9 mouse cellular contexts compared by ENCODE assay signal in the genomic region with DNA sequence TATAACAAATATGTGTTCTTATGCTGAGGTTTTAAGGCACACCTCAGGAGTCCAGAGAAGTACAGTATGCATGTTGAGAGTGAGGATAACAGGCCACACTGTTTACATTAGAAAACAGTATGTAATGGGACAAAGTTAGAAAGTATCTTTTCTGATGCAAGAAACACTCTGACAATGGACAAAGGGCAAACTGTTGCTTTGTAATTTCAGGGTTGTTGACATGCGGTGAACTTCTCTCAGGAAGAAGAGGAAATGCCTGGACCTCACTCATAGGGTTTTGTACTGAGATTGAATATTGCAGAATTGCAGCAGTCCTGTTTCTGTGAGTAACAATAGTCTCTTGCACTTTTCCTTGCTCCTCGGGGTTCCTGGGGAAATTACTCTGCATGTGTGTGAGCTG. TPM values are rescaled to one million over a fixed set of nuclear protein-coding genes. Genes with fewer than 3 reads are reported as not detected.
A peak's percentile ranks its signal among the peaks of the same experiment; 100 is the strongest.
DNase-seq lines count a peak whose midpoint lies in the region; ATAC-seq lines count a peak whose summit lies in the region.
"Had no signal": no experiment of that assay in that cellular context is flagged by ENCODE, and none has a peak within 500 bp of the region (broad histone marks: within the 10 kb centered on the region; RNA-seq: fewer than 3 reads in every experiment).

No protein-coding gene starts in this region.

- H3K9ac ChIP-seq in midbrain, embryonic 12.5 days (replicated peaks), result peak overlapping the region; percentile 38; the same call in 1 of the 2 replicates

- peak overlapping the region; percentile 60 for H3K4me2 ChIP-seq in midbrain, embryonic 12.5 days (replicated peaks)

- H3K4me1 ChIP-seq in heart, embryonic 10.5 days, result peaks cover 4% of the 10 kb centered on the region; the same call in 1 of the 2 replicates
- peaks cover 10% of the 10 kb centered on the region for H3K4me1 ChIP-seq in midbrain, embryonic 12.5 days

- peak overlapping the region; percentile 73 for H3K4me3 ChIP-seq in heart, embryonic 10.5 days
- peak overlapping the region; percentile 60 for H3K4me3 ChIP-seq in midbrain, embryonic 12.5 days

- H3K27ac ChIP-seq in heart, embryonic 10.5 days, result peak overlapping the region; percentile 42; the same call in 1 of the 2 replicates
- no peak overlapping the region for H3K27ac ChIP-seq in midbrain, embryonic 12.5 days (replicated peaks)

- ATAC-seq in midbrain, embryonic 12.5 days (ENCODE audit: low FRiP score, low read depth), result no peak

- DNase-seq in heart, embryonic 10.5 days (ENCODE audit: low spot score), result no peak
- DNase-seq in heart, postnatal 25 days (ENCODE audit: low spot score), result no peak
- DNase-seq in embryo, embryonic 10 days (ENCODE audit: low spot score), result peak; percentile 4
- DNase-seq in hindlimb bud, embryonic 11.5 days (ENCODE audit: extremely low spot score, low read depth, low spot score), result peak; percentile 10
- no peak for DNase-seq in right cerebral cortex, postnatal 4 days
- no peak for DNase-seq in adrenal gland, postnatal 36 days
- no peak for DNase-seq in cerebellum, postnatal 4 days (ENCODE audit: low spot score in 2 of 2)

- H3K27me3 ChIP-seq in heart, embryonic 10.5 days (ENCODE audit: insufficient read depth, poor library complexity, severe bottlenecking), result no peaks in the 10 kb centered on the region
- H3K27me3 ChIP-seq in midbrain, embryonic 12.5 days, result no peaks in the 10 kb centered on the region

- peaks cover 23% of the 10 kb centered on the region; the same call in 1 of the 2 replicates for H3K36me3 ChIP-seq in heart, embryonic 10.5 days
- peaks cover 22% of the 10 kb centered on the region for H3K36me3 ChIP-seq in midbrain, embryonic 12.5 days

- intact Hi-C loops in heart, postnatal 25 days (cut with DNase I), result no loop called here

- WGBS in heart, embryonic 10.5 days, result 63% methylated on average over 2 of the region's 2 CpGs
- 39% methylated on average over 2 of the region's 2 CpGs for WGBS in midbrain, embryonic 12.5 days

- no peaks in the 10 kb centered on the region for H3K9me3 ChIP-seq in heart, embryonic 10.5 days
- no peaks in the 10 kb centered on the region for H3K9me3 ChIP-seq in midbrain, embryonic 12.5 days

RNA-seq across cellular contexts. Expression of a gene that starts 0.9 kb away (rescaled TPM):
- polyA plus RNA-seq in heart, embryonic 10.5 days (2016; fragmentation: Nextera tagmentation; extraction: Ambion mirVana), result 7.8 and 11.0 TPM in 2 replicates
- 1 to 10 TPM; 1.8 to 1.9 TPM for total RNA-seq in heart, postnatal 25 days (2021)
- polyA plus RNA-seq in midbrain, embryonic 12.5 days (2016; fragmentation: Nextera tagmentation; extraction: Ambion mirVana), result 22.7 and 24.5 TPM in 2 replicates
- total RNA-seq in adrenal gland, postnatal 36 days (2021), result 1 to 10 TPM; 6.1 to 6.3 TPM

RNA-seq across cellular contexts. Expression of a gene that starts 16.7 kb away (rescaled TPM):
- 4.1 and 4.9 TPM in 2 replicates for polyA plus RNA-seq in heart, embryonic 10.5 days (2016; fragmentation: Nextera tagmentation; extraction: Ambion mirVana)
- 1 to 10 TPM; 1.5 to 2.0 TPM for total RNA-seq in heart, postnatal 25 days (2021)
- 14.9 and 15.4 TPM in 2 replicates for polyA plus RNA-seq in midbrain, embryonic 12.5 days (2016; fragmentation: Nextera tagmentation; extraction: Ambion mirVana)
- 1 to 10 TPM in 1 of 2 experiments, not detected in 1; 2.9 TPM for total RNA-seq in adrenal gland, postnatal 36 days (2021)
- polyA plus RNA-seq: large intestine, adult 2 months had no signal

RNA-seq across cellular contexts. Expression of a gene that starts 22.2 kb away (rescaled TPM):
- polyA plus RNA-seq in heart, embryonic 10.5 days (2016; fragmentation: Nextera tagmentation; extraction: Ambion mirVana), result 5.8 and 6.6 TPM in 2 replicates
- total RNA-seq in heart, postnatal 25 days (2021), result 1 to 10 TPM; 7.3 to 7.4 TPM
- 10.2 and 12.8 TPM in 2 replicates for polyA plus RNA-seq in midbrain, embryonic 12.5 days (2016; fragmentation: Nextera tagmentation; extraction: Ambion mirVana)
- 10 to 100 TPM in 1 of 2 experiments, 1 to 10 TPM in 1; 9.9 to 11.6 TPM for total RNA-seq in adrenal gland, postnatal 36 days (2021)

RNA-seq across cellular contexts. Expression of a gene that starts 58.0 kb away (rescaled TPM):
- polyA plus RNA-seq in heart, embryonic 10.5 days (2016; fragmentation: Nextera tagmentation; extraction: Ambion mirVana), result 2.7 and 2.9 TPM in 2 replicates
- total RNA-seq in heart, postnatal 25 days (2021), result 1 to 10 TPM; 2.1 to 2.8 TPM
- polyA plus RNA-seq in midbrain, embryonic 12.5 days (2016; fragmentation: Nextera tagmentation; extraction: Ambion mirVana), result 9.2 and 10.7 TPM in 2 replicates
- 1 to 10 TPM; 7.1 to 8.1 TPM for total RNA-seq in adrenal gland, postnatal 36 days (2021)

Comparison
In these comparisons a context has a peak if more than half of its experiments do, and no peak if none do; other contexts are left out.
1. DNase-seq: peak in embryo, embryonic 10 days (single experiment) and hindlimb bud, embryonic 11.5 days (single experiment); none in heart, embryonic 10.5 days (single experiment), heart, postnatal 25 days (single experiment), right cerebral cortex, postnatal 4 days (single experiment), adrenal gland, postnatal 36 days (0 of 2) and cerebellum, postnatal 4 days (0 of 2).